Mouse (Mus musculus) liver, embryonic 12.5 days (tissue): ENCODE data around the gene Nup210l. TPM values are rescaled to one million over a fixed set of nuclear protein-coding genes. Genes with fewer than 3 reads are reported as not detected.

ENCODE experiments used
- ATAC-seq: fragments of 200-750 bp; cut with Nextera tagmentation; 2 replicates; pipeline ENCODE4 v1.8.0; 2017; ENCODE audit warnings: moderate number of reproducible peaks, mild to moderate bottlenecking, moderate library complexity
- H3K27ac ChIP-seq: fragments of 300-500 bp; sonication (generic); 2 replicates; pipeline ENCODE4 v1.5.1; 2016; ENCODE audit warnings: mild to moderate bottlenecking
- H3K27me3 ChIP-seq: fragments of 300-500 bp; sonication (generic); replicated peaks from 2 replicates; pipeline ENCODE4 v1.6.1; 2016; ENCODE audit warnings: mild to moderate bottlenecking, moderate library complexity
- H3K36me3 ChIP-seq: fragments of 300-500 bp; sonication (generic); 2 replicates; pipeline ENCODE4 v1.6.1; 2016; ENCODE audit warnings: mild to moderate bottlenecking, moderate library complexity
- H3K4me1 ChIP-seq: fragments of 300-500 bp; sonication (generic); 2 replicates; pipeline ENCODE4 v1.6.1; 2016
- H3K4me2 ChIP-seq: fragments of 300-500 bp; sonication (generic); 2 replicates; pipeline ENCODE4 v1.6.1; 2016; ENCODE audit warnings: mild to moderate bottlenecking, moderate library complexity
- H3K4me3 ChIP-seq: fragments of 300-500 bp; sonication (generic); 2 replicates; pipeline ENCODE4 v1.5.1; 2016; ENCODE audit warnings: mild to moderate bottlenecking, moderate library complexity
- H3K9ac ChIP-seq: fragments of 300-500 bp; sonication (generic); 2 replicates; pipeline ENCODE4 v1.6.1; 2016; ENCODE audit warnings: mild to moderate bottlenecking, moderate library complexity
- H3K9me3 ChIP-seq: fragments of 300-500 bp; sonication (generic); replicated peaks from 2 replicates; pipeline ENCODE4 v1.6.1; 2016; ENCODE audit warnings: mild to moderate bottlenecking, moderate library complexity
- WGBS: fragments of 180-500 bp; shearing (Covaris S2); methylation state at CpG from one replicate; pipeline ENCODE4 v1.1.7; 2016; ENCODE audit not compliant: insufficient replicate concordance; 5-methylcytosine and 5-hydroxymethylcytosine counted together
- polyA plus RNA-seq: library from polyadenylated mRNA; unstranded; fragments of >200 nt; fragmentation: Nextera tagmentation; extraction: Ambion mirVana; gene quantifications from 2 replicates; pipeline ENCODE4 v1.2.1, GENCODE M21; 2016

Nup210l gene
- polyA plus RNA-seq, 1 experiment from 2014 or later = 0.19 TPM

- under 1% methylated on average over 42 of the region's 42 CpGs for WGBS
- no peaks in the 10 kb centered on the region for H3K9me3 ChIP-seq
- H3K36me3 ChIP-seq = peaks cover 44% of the 10 kb centered on the region
- peak within 1 kb of the TSS; percentile 91 for H3K4me2 ChIP-seq
- H3K9ac ChIP-seq = peak within 1 kb of the TSS; percentile 92
- peak within 1 kb of the TSS; percentile 89 for H3K4me3 ChIP-seq
- H3K27me3 ChIP-seq = 0 out of 2 replicates have a peak, but pooled peaks cover 5% of the 10 kb centered on the region
- H3K4me1 ChIP-seq = peaks cover 47% of the 10 kb centered on the region
- peak within 1 kb of the TSS; percentile 86 for H3K27ac ChIP-seq
- ATAC-seq = peak; percentile 93
Observed at GRCm38 (mm10) chr3:90213377-90213866, 109.5 kb downstream of the Nup210l start, which contains the start of the genes Rps27 and Rab13. Rps27 (minus strand) TSS chr3:90213651. Rab13 (plus strand) TSS chr3:90213695.

GRCm38 (mm10) chr3:90213956-90214684 lies 110.2 kb downstream of the Nup210l start:
- no peaks in the 10 kb centered on the region for H3K9me3 ChIP-seq
- H3K4me1 ChIP-seq = peaks cover 40% of the 10 kb centered on the region
- H3K4me3 ChIP-seq = peak overlapping the region; percentile 89
- WGBS = 13% methylated on average over 12 of the region's 12 CpGs
- 0 out of 2 replicates have a peak, but pooled peaks cover 7% of the 10 kb centered on the region for H3K27me3 ChIP-seq
- H3K36me3 ChIP-seq = peaks cover 37% of the 10 kb centered on the region
- H3K4me2 ChIP-seq = peak overlapping the region; percentile 91
- H3K9ac ChIP-seq = peak overlapping the region; percentile 92
- peak overlapping the region; percentile 50 for H3K27ac ChIP-seq
- peak; percentile 43; the same call in 1 of the 2 replicates for ATAC-seq

- no peak overlapping the region for H3K9ac ChIP-seq
- H3K36me3 ChIP-seq = peaks cover 20% of the 10 kb centered on the region
- no peak overlapping the region for H3K27ac ChIP-seq
- H3K27me3 ChIP-seq = 0 out of 2 replicates have a peak, but pooled peaks cover 7% of the 10 kb centered on the region
- no peak for ATAC-seq
- H3K9me3 ChIP-seq = no peaks in the 10 kb centered on the region
- peaks cover 41% of the 10 kb centered on the region for H3K4me1 ChIP-seq
- H3K4me3 ChIP-seq = no peak overlapping the region
- WGBS = 26% methylated on average over 1 of the region's 1 CpGs
- no peak overlapping the region for H3K4me2 ChIP-seq
Observed at GRCm38 (mm10) chr3:90215825-90216380, 112.0 kb downstream of the Nup210l start.

- Histone ChIP-seq H3K9ac (peak overlapping the region; percentile 68), H3K36me3 (peaks cover 8% of the 10 kb centered on the region), H3K27me3 (0 out of 2 replicates have a peak, but pooled peaks cover 7% of the 10 kb centered on the region), H3K4me1 (peaks cover 38% of the 10 kb centered on the region), H3K9me3 (no peaks in the 10 kb centered on the region), H3K4me3 (peak overlapping the region; percentile 58), H3K27ac (peak overlapping the region; percentile 57; the same call in 1 of the 2 replicates), H3K4me2 (peak overlapping the region; percentile 80)
- peak; percentile 45; the same call in 1 of the 2 replicates for ATAC-seq
- 16% methylated on average over 6 of the region's 6 CpGs for WGBS
Observed at GRCm38 (mm10) chr3:90220088-90220487, 116.2 kb downstream of the Nup210l start.

- Histone ChIP-seq H3K9me3 (no peaks in the 10 kb centered on the region), H3K36me3 (peaks cover 13% of the 10 kb centered on the region), H3K27me3 (0 out of 2 replicates have a peak, but pooled peaks cover 9% of the 10 kb centered on the region), H3K4me2 (peak overlapping the region; percentile 80), H3K4me3 (peak overlapping the region; percentile 58), H3K27ac (peak overlapping the region; percentile 57; the same call in 1 of the 2 replicates), H3K9ac (peak overlapping the region; percentile 68), H3K4me1 (peaks cover 37% of the 10 kb centered on the region)
- WGBS = 1% methylated on average over 20 of the region's 20 CpGs
- ATAC-seq = peak; percentile 71
Observed at GRCm38 (mm10) chr3:90220531-90220951, 116.6 kb downstream of the Nup210l start.

- H3K27me3 ChIP-seq = 0 out of 2 replicates have a peak, but pooled peaks cover 14% of the 10 kb centered on the region
- peak overlapping the region; percentile 80 for H3K4me2 ChIP-seq
- H3K4me1 ChIP-seq = peaks cover 37% of the 10 kb centered on the region
- H3K4me3 ChIP-seq = peak overlapping the region; percentile 58
- WGBS = 9% methylated on average over 5 of the region's 5 CpGs
- H3K9ac ChIP-seq = peak overlapping the region; percentile 68
- H3K36me3 ChIP-seq = peaks cover 15% of the 10 kb centered on the region
- no peaks in the 10 kb centered on the region for H3K9me3 ChIP-seq
- no peak for ATAC-seq
- H3K27ac ChIP-seq = peak overlapping the region; percentile 33; the same call in 1 of the 2 replicates
Observed at GRCm38 (mm10) chr3:90221123-90221522, 117.2 kb downstream of the Nup210l start.

GRCm38 (mm10) chr3:90222455-90222854 lies 118.5 kb downstream of the Nup210l start:
- peak overlapping the region; percentile 80; the same call in 1 of the 2 replicates for H3K4me2 ChIP-seq
- no peak overlapping the region for H3K27ac ChIP-seq
- H3K9me3 ChIP-seq = no peaks in the 10 kb centered on the region
- 0 out of 2 replicates have a peak, but pooled peaks cover 14% of the 10 kb centered on the region for H3K27me3 ChIP-seq
- peaks cover 15% of the 10 kb centered on the region for H3K36me3 ChIP-seq
- no peak overlapping the region for H3K9ac ChIP-seq
- 72% methylated on average over 4 of the region's 4 CpGs for WGBS
- peaks cover 37% of the 10 kb centered on the region for H3K4me1 ChIP-seq
- ATAC-seq = no peak
- H3K4me3 ChIP-seq = no peak overlapping the region

GRCm38 (mm10) chr3:90222941-90223340 lies 119.0 kb downstream of the Nup210l start:
- no peak overlapping the region for H3K4me3 ChIP-seq
- no peak overlapping the region for H3K9ac ChIP-seq
- H3K4me1 ChIP-seq = peaks cover 37% of the 10 kb centered on the region
- no peaks in the 10 kb centered on the region for H3K9me3 ChIP-seq
- no peak overlapping the region for H3K27ac ChIP-seq
- 0 out of 2 replicates have a peak, but pooled peaks cover 13% of the 10 kb centered on the region for H3K27me3 ChIP-seq
- 31% methylated on average over 3 of the region's 3 CpGs for WGBS
- H3K4me2 ChIP-seq = no peak overlapping the region
- ATAC-seq = no peak
- H3K36me3 ChIP-seq = peaks cover 15% of the 10 kb centered on the region

GRCm38 (mm10) chr3:90224331-90224730 lies 120.4 kb downstream of the Nup210l start:
- ATAC-seq = no peak
- Histone ChIP-seq H3K9ac (no peak overlapping the region), H3K36me3 (peaks cover 15% of the 10 kb centered on the region), H3K4me3 (no peak overlapping the region), H3K27ac (no peak overlapping the region), H3K4me2 (no peak overlapping the region), H3K9me3 (0 out of 2 replicates have a peak, but pooled peaks cover 3% of the 10 kb centered on the region), H3K4me1 (peaks cover 37% of the 10 kb centered on the region), H3K27me3 (0 out of 2 replicates have a peak, but pooled peaks cover 7% of the 10 kb centered on the region)
- 76% methylated on average over 10 of the region's 10 CpGs for WGBS

GRCm38 (mm10) chr3:90231075-90231474 lies 127.1 kb downstream of the Nup210l start:
- ATAC-seq = no peak
- 10% methylated on average over 8 of the region's 8 CpGs for WGBS
- H3K27ac ChIP-seq = peak overlapping the region; percentile 88; the same call in 1 of the 2 replicates

GRCm38 (mm10) chr3:90231507-90232333 lies 127.8 kb downstream of the Nup210l start, which contains the start of gene Jtb:
Jtb (plus strand) TSS chr3:90231597.
- Histone ChIP-seq H3K4me3 (peak within 1 kb of the TSS; percentile 83), H3K27ac (peak within 1 kb of the TSS; percentile 88), H3K9me3 (0 out of 2 replicates have a peak, but pooled peaks cover 3% of the 10 kb centered on the region), H3K27me3 (no peaks in the 10 kb centered on the region), H3K36me3 (peaks cover 39% of the 10 kb centered on the region), H3K4me2 (peak within 1 kb of the TSS; percentile 88), H3K4me1 (peaks cover 18% of the 10 kb centered on the region), H3K9ac (peak within 1 kb of the TSS; percentile 84)
- under 1% methylated on average over 61 of the region's 61 CpGs for WGBS
- ATAC-seq = peak; percentile 95

More at GRCm38 (mm10) chr3:90231075-90231474, 127.1 kb downstream of the Nup210l start:
- H3K4me3 ChIP-seq = peak overlapping the region; percentile 83
- peak overlapping the region; percentile 88 for H3K4me2 ChIP-seq
- H3K9me3 ChIP-seq = 0 out of 2 replicates have a peak, but pooled peaks cover 3% of the 10 kb centered on the region
- H3K36me3 ChIP-seq = peaks cover 33% of the 10 kb centered on the region
- peaks cover 18% of the 10 kb centered on the region for H3K4me1 ChIP-seq
- H3K9ac ChIP-seq = peak overlapping the region; percentile 84
- H3K27me3 ChIP-seq = no peaks in the 10 kb centered on the region
